Mouse (Mus musculus): Measurements from ENCODE around the gene D230025D16Rik. TPM values are rescaled to one million over a fixed set of nuclear protein-coding genes. Genes with fewer than 3 reads are reported as not detected.

Gene D230025D16Rik
- polyA plus RNA-seq, 1 experiment from 2014 or later: 39.9 TPM

- H3K4me1 ChIP-seq (ENCODE audit: control insufficient read depth, insufficient read depth, low read length): peaks cover 12% of the 10 kb centered on the region
- 42% methylated on average over 16 of the region's 16 CpGs for WGBS
- H3K27me3 ChIP-seq (ENCODE audit: control insufficient read depth, insufficient read depth, low read length): peaks cover 95% of the 10 kb centered on the region
- no peak for DNase-seq
- H3K27ac ChIP-seq (replicated peaks; ENCODE audit: low read depth, low read length): no peak overlapping the region
- H3K4me2 ChIP-seq (ENCODE audit: low read length): no peak overlapping the region
- no peak overlapping the region for H3K9ac ChIP-seq (replicated peaks; ENCODE audit: low read length)
- no peak for ATAC-seq (ENCODE audit: low FRiP score, low TSS enrichment)
- no peak overlapping the region for H3K4me3 ChIP-seq (replicated peaks; ENCODE audit: low read depth, low read length)
- H3K9me3 ChIP-seq (ENCODE audit: control insufficient read depth, low read length): no peaks in the 10 kb centered on the region
- H3K36me3 ChIP-seq (ENCODE audit: control insufficient read depth, insufficient read depth, low read length): no peaks in the 10 kb centered on the region
Measured at GRCm38 (mm10) chr8:105263244-105263912, 38.4 kb downstream of the D230025D16Rik start.

DNA sequence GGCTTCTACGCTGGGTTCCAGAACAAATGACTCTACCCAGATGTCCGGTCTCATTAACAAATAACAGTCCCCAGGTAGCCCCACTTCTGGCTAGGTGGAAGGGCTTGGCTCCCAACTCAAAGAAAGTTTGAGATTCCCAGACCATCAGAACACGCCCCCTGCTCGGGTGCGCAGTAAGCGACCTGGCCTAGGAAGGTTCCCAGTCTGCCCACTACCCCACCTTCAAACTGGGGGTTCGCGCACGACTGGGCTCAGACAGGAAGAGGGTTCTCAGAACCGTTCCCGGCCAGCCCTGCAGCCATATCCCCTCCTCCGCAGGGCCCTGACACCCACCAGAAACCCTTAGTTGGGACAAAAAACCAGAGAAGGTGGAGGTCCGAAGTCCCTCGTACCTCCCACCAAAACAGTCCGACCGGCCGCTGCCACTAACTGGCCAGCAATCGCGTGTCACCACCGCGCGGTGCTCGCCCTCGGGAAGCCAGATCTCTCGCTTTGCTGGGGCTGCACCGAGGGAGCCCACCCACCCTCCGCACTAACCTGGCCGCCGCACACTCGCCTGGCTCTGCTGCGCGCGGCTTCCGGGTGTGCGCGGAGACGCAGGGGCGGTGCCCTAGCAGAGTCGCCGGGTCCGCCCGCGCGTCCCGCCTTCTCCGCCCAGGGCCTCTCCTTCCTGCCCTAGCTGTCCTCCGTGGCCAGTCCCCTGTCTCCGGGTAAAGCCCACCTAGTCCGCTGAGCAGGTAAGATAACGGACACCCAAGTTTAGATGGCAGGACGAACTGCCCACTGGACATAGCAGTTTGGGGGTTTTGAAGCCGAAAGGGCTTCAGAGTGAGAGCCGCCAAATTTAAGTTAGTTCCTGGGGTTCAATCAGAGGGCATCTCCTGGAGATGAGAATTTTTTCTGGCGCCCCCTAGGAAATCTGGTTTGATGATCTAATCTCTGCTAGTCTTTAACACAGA lies 39.4 kb downstream of the D230025D16Rik start, which contains the start of the genes Tradd and Fbxl8:
TSS of gene Tradd (minus strand) at position 586 of the 959 bp plus-strand sequence.
TSS of gene Fbxl8 (plus strand) at position 625 of the 959 bp plus-strand sequence.
- peak within 1 kb of the TSS; percentile 84 for H3K4me2 ChIP-seq (ENCODE audit: low read length)
- H3K4me3 ChIP-seq (replicated peaks; ENCODE audit: low read depth, low read length): peak within 1 kb of the TSS; percentile 52
- no peak within 1 kb of the TSS for H3K27ac ChIP-seq (replicated peaks; ENCODE audit: low read depth, low read length)
- ATAC-seq (ENCODE audit: low FRiP score, low TSS enrichment): no peak
- peak within 1 kb of the TSS; percentile 55 for H3K9ac ChIP-seq (replicated peaks; ENCODE audit: low read length)
- DNase-seq: peak; percentile 72
- WGBS: 2% methylated on average over 54 of the region's 54 CpGs
- H3K36me3 ChIP-seq (ENCODE audit: control insufficient read depth, insufficient read depth, low read length): no peaks in the 10 kb centered on the region
- peaks cover 95% of the 10 kb centered on the region for H3K27me3 ChIP-seq (ENCODE audit: control insufficient read depth, insufficient read depth, low read length)
- peaks cover 11% of the 10 kb centered on the region for H3K4me1 ChIP-seq (ENCODE audit: control insufficient read depth, insufficient read depth, low read length)
- H3K9me3 ChIP-seq (ENCODE audit: control insufficient read depth, low read length): no peaks in the 10 kb centered on the region

GRCm38 (mm10) chr8:105265128-105265527 lies 40.2 kb downstream of the D230025D16Rik start:
- Histone ChIP-seq H3K4me3 (replicated peaks; ENCODE audit: low read depth, low read length) (peak overlapping the region; percentile 52; the same call in 1 of the 2 replicates), H3K9me3 (ENCODE audit: control insufficient read depth, low read length) (no peaks in the 10 kb centered on the region), H3K36me3 (ENCODE audit: control insufficient read depth, insufficient read depth, low read length) (no peaks in the 10 kb centered on the region), H3K27me3 (ENCODE audit: control insufficient read depth, insufficient read depth, low read length) (peaks cover 97% of the 10 kb centered on the region), H3K9ac (replicated peaks; ENCODE audit: low read length) (no peak overlapping the region), H3K4me2 (ENCODE audit: low read length) (peak overlapping the region; percentile 84; the same call in 1 of the 2 replicates), H3K4me1 (ENCODE audit: control insufficient read depth, insufficient read depth, low read length) (peaks cover 14% of the 10 kb centered on the region), H3K27ac (replicated peaks; ENCODE audit: low read depth, low read length) (no peak overlapping the region)
- ATAC-seq (ENCODE audit: low FRiP score, low TSS enrichment): no peak
- WGBS: 18% methylated on average over 10 of the region's 10 CpGs
- DNase-seq: no peak

- DNase-seq: no peak
- H3K27me3 ChIP-seq (ENCODE audit: control insufficient read depth, insufficient read depth, low read length): peaks cover 97% of the 10 kb centered on the region
- no peak for ATAC-seq (ENCODE audit: low FRiP score, low TSS enrichment)
- H3K9ac ChIP-seq (replicated peaks; ENCODE audit: low read length): no peak overlapping the region
- peaks cover 14% of the 10 kb centered on the region for H3K4me1 ChIP-seq (ENCODE audit: control insufficient read depth, insufficient read depth, low read length)
- H3K36me3 ChIP-seq (ENCODE audit: control insufficient read depth, insufficient read depth, low read length): no peaks in the 10 kb centered on the region
- H3K4me3 ChIP-seq (replicated peaks; ENCODE audit: low read depth, low read length): no peak overlapping the region
- no peak overlapping the region for H3K4me2 ChIP-seq (ENCODE audit: low read length)
- no peaks in the 10 kb centered on the region for H3K9me3 ChIP-seq (ENCODE audit: control insufficient read depth, low read length)
- WGBS: 5% methylated on average over 13 of the region's 13 CpGs
- no peak overlapping the region for H3K27ac ChIP-seq (replicated peaks; ENCODE audit: low read depth, low read length)
Measured at GRCm38 (mm10) chr8:105266775-105267174, 41.8 kb downstream of the D230025D16Rik start.

GRCm38 (mm10) chr8:105268342-105269074 lies 43.6 kb downstream of the D230025D16Rik start:
- peaks cover 99% of the 10 kb centered on the region for H3K27me3 ChIP-seq (ENCODE audit: control insufficient read depth, insufficient read depth, low read length)
- ATAC-seq (ENCODE audit: low FRiP score, low TSS enrichment): peak; percentile 84
- WGBS: under 1% methylated on average over 65 of the region's 65 CpGs
- peak overlapping the region; percentile 55 for H3K9ac ChIP-seq (replicated peaks; ENCODE audit: low read length)
- DNase-seq: peak; percentile 97
- no peaks in the 10 kb centered on the region for H3K9me3 ChIP-seq (ENCODE audit: control insufficient read depth, low read length)
- H3K4me3 ChIP-seq (replicated peaks; ENCODE audit: low read depth, low read length): peak overlapping the region; percentile 44
- H3K27ac ChIP-seq (replicated peaks; ENCODE audit: low read depth, low read length): peak overlapping the region; percentile 49; the same call in 1 of the 2 replicates
- H3K36me3 ChIP-seq (ENCODE audit: control insufficient read depth, insufficient read depth, low read length): no peaks in the 10 kb centered on the region
- H3K4me2 ChIP-seq (ENCODE audit: low read length): peak overlapping the region; percentile 78
- peaks cover 14% of the 10 kb centered on the region for H3K4me1 ChIP-seq (ENCODE audit: control insufficient read depth, insufficient read depth, low read length)

- Histone ChIP-seq H3K27ac (replicated peaks; ENCODE audit: low read depth, low read length) (0 out of 2 replicates have a peak overlapping the region, but pooled peaks have one; percentile 49), H3K4me1 (ENCODE audit: control insufficient read depth, insufficient read depth, low read length) (peaks cover 14% of the 10 kb centered on the region), H3K36me3 (ENCODE audit: control insufficient read depth, insufficient read depth, low read length) (no peaks in the 10 kb centered on the region), H3K9me3 (ENCODE audit: control insufficient read depth, low read length) (no peaks in the 10 kb centered on the region), H3K27me3 (ENCODE audit: control insufficient read depth, insufficient read depth, low read length) (peaks cover 99% of the 10 kb centered on the region), H3K4me2 (ENCODE audit: low read length) (peak overlapping the region; percentile 78), H3K9ac (replicated peaks; ENCODE audit: low read length) (peak overlapping the region; percentile 55), H3K4me3 (replicated peaks; ENCODE audit: low read depth, low read length) (peak overlapping the region; percentile 44)
- ATAC-seq (ENCODE audit: low FRiP score, low TSS enrichment) (peak; percentile 10; the same call in 1 of the 2 replicates), DNase-seq (no peak)
- under 1% methylated on average over 10 of the region's 10 CpGs for WGBS
Measured at GRCm38 (mm10) chr8:105269075-105269458, 44.1 kb downstream of the D230025D16Rik start.

DNA sequence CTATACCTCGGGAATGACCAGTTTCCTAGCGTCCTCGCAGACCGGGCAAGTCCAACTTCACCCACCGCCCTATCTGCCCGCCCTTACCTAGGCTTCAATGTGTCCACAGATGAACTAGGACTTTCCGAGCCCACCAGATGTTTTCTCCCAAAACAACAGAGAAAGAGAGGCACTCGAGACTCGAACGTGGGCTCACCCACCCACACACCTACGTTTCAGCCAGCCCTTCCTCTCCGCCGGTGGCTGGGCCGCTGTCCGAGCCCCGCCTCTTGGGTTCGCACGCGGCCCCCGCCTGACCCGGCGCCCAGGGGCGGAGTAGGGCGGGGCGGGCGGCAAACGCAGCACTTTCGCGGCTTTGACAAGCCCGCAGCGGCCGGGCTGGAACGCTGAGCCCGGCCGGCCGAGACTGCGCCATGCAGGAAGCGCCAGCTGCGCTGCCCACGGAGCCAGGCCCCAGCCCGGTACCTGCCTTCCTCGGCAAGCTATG lies 44.6 kb downstream of the D230025D16Rik start, which contains the start of gene Hsf4:
TSS of gene Hsf4 (plus strand) at position 341 of the 487 bp plus-strand sequence.
- Histone ChIP-seq H3K9ac (replicated peaks; ENCODE audit: low read length) (peak within 1 kb of the TSS; percentile 55), H3K27me3 (ENCODE audit: control insufficient read depth, insufficient read depth, low read length) (peaks cover 99% of the 10 kb centered on the region), H3K27ac (replicated peaks; ENCODE audit: low read depth, low read length) (peak within 1 kb of the TSS; percentile 49; the same call in 1 of the 2 replicates), H3K36me3 (ENCODE audit: control insufficient read depth, insufficient read depth, low read length) (no peaks in the 10 kb centered on the region), H3K9me3 (ENCODE audit: control insufficient read depth, low read length) (no peaks in the 10 kb centered on the region), H3K4me1 (ENCODE audit: control insufficient read depth, insufficient read depth, low read length) (peaks cover 14% of the 10 kb centered on the region), H3K4me2 (ENCODE audit: low read length) (peak within 1 kb of the TSS; percentile 78), H3K4me3 (replicated peaks; ENCODE audit: low read depth, low read length) (peak within 1 kb of the TSS; percentile 44)
- under 1% methylated on average over 42 of the region's 42 CpGs for WGBS
- DNase-seq (peak; percentile 31), ATAC-seq (ENCODE audit: low FRiP score, low TSS enrichment) (no peak)

Data from midbrain, embryonic 14.5 days (tissue).